Mouse (Mus musculus) kidney, adult 2 months (tissue): ENCODE results near the gene Csad.

Source experiments
- CTCF ChIP-seq: fragments of 200-500 bp; conservative IDR thresholded peaks from 2 replicates; pipeline ENCODE4 v1.5.1; 2011; ENCODE audit warnings: low read depth, mild to moderate bottlenecking, control low read depth, low read length, moderate library complexity, mixed read lengths; ENCODE audit not compliant: insufficient read depth, insufficient read length
- POLR2A ChIP-seq: fragments of 200-500 bp; IDR thresholded peaks from one replicate; pipeline ENCODE4 v1.6.1; 2011; ENCODE audit warnings: low read depth, low read length, control low read depth

DNA sequence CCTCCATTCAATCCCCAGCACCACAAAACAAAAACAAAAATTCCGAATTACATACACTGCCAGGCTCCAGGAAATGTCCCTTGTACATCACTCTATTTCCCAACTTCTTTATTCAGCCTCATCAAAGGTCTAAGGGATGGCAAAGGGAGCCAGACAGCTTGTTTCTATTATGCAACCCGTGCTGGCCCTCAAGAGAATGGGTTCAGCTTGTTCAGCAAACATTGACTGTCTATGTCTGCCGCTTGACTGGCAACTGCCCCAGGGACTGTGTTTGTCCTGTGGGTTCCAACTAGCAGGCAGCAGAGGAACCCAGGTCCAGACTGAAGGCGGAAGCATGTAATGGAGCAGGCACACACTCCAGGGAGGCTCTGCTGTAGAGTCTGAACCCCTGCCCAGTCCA is 5.7 kb downstream of the Csad start:
- no peak for TF ChIP-seq POLR2A
- no peak for TF ChIP-seq CTCF
